Mouse (Mus musculus) B cell, adult 2 months (primary cell): ENCODE measurements around the gene Cyp2d34.

Source experiments
- DNase-seq, 2 experiments: peaks; one replicate each; pipeline ENCODE4 v3.0.0; 2022

The Cyp2d34 gene

GRCm38 (mm10) chr15:82620531-82621202, at the start of gene Cyp2d34:
Cyp2d34 (minus strand) TSS chr15:82620946.
- DNase-seq = no peak

- no peak for DNase-seq
Measured at GRCm38 (mm10) chr15:82656346-82656745, 35.6 kb upstream of the Cyp2d34 start.

- DNase-seq = no peak
Measured at GRCm38 (mm10) chr15:82644371-82644770, 23.6 kb upstream of the Cyp2d34 start.

DNA sequence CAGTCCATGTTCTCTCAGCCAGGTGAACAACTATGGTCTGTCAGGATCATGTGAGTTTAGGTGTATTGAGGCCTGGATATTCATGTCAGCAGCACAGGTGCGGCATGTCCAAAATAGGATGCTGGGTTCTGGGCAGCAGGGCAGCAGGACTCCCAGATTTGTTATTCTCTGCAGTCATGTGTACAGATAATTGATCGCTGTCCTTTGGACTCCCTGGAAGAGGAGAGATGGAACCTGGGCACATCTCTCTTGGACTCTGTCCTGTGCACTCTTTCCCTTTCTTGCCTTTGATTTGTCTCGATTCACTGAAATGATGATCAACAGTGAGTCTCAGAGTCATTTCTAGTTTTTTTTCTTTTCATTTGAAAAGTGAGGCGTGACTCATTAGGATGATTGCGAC, 23.0 kb upstream of the Cyp2d34 start:
- DNase-seq = no peak

- no peak for DNase-seq
Measured at GRCm38 (mm10) chr15:82642771-82643170, 22.0 kb upstream of the Cyp2d34 start.

DNA sequence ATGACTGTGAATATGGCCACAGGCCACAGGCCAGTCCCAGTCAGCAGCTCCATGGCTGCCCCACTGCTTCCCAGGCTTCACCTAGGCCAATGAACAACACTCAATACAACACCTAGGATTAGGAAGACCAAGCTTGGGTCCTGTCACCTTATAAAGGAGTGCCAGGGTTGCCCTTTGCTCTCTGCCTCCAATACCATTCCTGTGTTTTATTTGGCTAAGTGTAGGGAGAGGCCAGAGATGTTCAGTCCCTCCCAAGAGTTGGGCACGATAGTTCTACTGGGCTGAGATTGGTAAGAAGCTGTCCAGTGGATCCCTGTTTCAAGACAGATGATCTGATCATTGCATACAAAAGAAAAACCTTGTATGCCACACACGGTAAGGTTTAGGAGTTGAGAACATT, 21.2 kb upstream of the Cyp2d34 start:
- no peak for DNase-seq

DNA sequence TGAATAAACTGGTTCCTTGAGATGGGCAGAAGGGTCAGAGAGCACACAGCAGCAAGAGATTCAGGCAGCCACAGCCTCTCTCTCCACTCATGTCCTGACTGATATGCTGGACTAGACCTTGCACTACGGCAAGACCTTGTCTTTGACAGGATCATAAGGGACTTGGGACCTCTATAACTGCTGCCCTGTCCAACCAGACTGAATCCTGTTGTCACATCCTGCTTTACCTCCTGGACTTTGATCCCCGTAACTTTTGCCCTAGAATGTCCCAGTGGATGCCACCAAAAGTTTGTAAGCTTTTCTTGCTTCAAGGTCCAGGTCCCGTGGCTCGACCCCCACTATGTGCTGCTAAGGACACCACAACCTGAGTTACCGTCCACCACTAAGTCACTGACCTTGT, 20.6 kb upstream of the Cyp2d34 start:
- no peak for DNase-seq

- DNase-seq = no peak
Measured at GRCm38 (mm10) chr15:82640201-82640600, 19.5 kb upstream of the Cyp2d34 start.

DNA sequence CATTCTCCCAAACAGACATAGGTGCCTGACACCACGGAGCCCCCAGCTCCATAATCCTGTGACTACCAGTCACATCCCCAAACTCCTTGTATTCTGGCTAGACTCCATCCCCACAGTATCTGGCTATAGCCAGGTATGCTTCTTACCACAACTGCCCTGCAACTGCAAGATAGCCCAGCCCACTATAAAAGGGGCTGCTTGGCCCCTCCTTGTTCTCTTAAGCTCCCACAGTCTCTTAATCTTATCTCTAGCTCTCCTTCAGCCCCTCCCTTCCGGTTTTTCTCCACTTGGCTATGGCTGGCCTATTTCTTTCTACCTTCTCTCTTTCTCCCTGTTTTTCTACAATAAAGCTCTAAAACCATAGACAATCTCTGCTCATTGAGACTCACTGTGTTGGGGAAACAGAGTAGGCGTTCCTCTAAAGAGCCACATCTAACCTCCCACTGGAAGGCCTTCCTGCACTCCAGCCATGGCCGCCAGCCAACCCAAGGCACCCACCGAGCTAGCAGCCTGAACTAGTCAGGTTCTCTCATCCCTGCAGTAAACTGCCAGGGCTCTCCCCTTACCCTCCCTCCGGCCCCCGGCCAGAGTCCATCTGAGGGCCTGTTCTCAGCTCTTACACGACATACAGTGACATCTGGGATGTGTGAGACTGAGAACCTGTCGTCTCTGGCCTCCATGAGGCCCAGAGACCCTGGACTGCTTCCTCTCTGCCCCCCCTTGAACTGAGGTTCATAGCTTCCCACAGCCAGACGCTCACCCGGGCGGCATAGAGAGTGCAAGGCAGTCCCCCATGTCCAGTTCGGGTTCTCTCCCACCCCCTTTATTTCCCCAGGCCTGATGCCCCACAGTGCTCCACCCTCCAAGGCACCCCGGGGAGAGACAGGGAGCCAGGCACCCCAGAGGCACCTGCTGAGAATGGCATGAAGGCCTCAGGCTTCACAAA, 16.7 kb upstream of the Cyp2d34 start:
- no peak for DNase-seq

- no peak for DNase-seq
Measured at GRCm38 (mm10) chr15:82634976-82635375, 14.2 kb upstream of the Cyp2d34 start.

- no peak for DNase-seq
Measured at GRCm38 (mm10) chr15:82621993-82622392, 1.2 kb upstream of the Cyp2d34 start.

- no peak for DNase-seq
Measured at GRCm38 (mm10) chr15:82618362-82619020, 2.3 kb downstream of the Cyp2d34 start.

DNA sequence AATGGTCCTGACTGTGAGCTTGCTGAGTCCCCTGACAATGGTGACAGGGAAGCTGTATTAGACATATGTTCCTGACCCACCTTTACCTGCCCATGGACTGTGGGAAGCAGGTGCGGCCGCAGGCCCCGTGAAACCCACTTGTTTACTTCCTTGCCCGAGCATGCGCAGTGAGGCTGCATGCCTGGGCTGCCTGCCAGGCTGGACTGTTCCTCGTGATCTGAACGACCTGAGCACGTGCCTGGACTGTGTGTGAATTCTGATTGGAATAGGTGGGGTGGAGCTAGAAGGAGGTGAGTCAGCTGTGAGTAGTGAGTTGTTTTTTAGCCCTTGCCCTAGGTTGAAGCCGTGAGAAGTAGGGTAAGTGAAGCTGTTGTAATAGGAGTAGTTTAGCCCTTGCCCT, 38.1 kb downstream of the Cyp2d34 start:
- no peak for DNase-seq

- DNase-seq = no peak
Measured at GRCm38 (mm10) chr15:82579071-82579470, 41.7 kb downstream of the Cyp2d34 start.

GRCm38 (mm10) chr15:82572856-82573255, 47.9 kb downstream of the Cyp2d34 start:
- no peak for DNase-seq
